Mouse (Mus musculus) subcutaneous adipose tissue, adult 2 months (tissue): ENCODE data around the gene Ern1. TPM values are rescaled to one million over a fixed set of nuclear protein-coding genes. Genes with fewer than 3 reads are reported as not detected.

Experiments used
- polyA plus RNA-seq: library from polyadenylated mRNA; depleted of rRNA; stranded (reverse); fragments of >200 nt; gene quantifications from 2 replicates; pipeline ENCODE4 v1.2.3, GENCODE M21; 2012; ENCODE audit warnings: low replicate concordance; rRNA removed

The Ern1 gene
- 9.0 and 26.4 TPM in 2 replicates for polyA plus RNA-seq

GRCm38 (mm10) chr11:106487733-106488115 is at the start of gene Ern1:
Gene Ern1 (minus strand): TSS chr11:106487852.

GRCm38 (mm10) chr11:106387791-106388216 is 99.8 kb downstream of the Ern1 start, which contains the start of gene Icam2:
Gene Icam2 (minus strand): TSS chr11:106388075.

GRCm38 (mm10) chr11:106365366-106365765 is 122.3 kb downstream of the Ern1 start, which contains the start of gene Prr29:
Gene Prr29 (plus strand): TSS chr11:106365472.

GRCm38 (mm10) chr11:106353188-106353587 is 134.5 kb downstream of the Ern1 start, which contains the start of gene Scn4a:
Gene Scn4a (minus strand): TSS chr11:106353288.

Other genes with a start within 250 kb of the Ern1 start
- 18.4 and 42.8 TPM in 2 replicates for gene Ftsj3, start 231.8 kb downstream of the Ern1 start, polyA plus RNA-seq
- gene Psmc5, start 231.7 kb downstream of the Ern1 start, polyA plus RNA-seq = 59.4 and 62.2 TPM in 2 replicates
- gene Smarcd2, start 214.9 kb downstream of the Ern1 start, polyA plus RNA-seq = 130 and 218 TPM in 2 replicates
- gene Tcam1, start 211.2 kb downstream of the Ern1 start, polyA plus RNA-seq = 0.23 and 0.58 TPM in 2 replicates
- not detected in 2 replicates for gene Gh, start 186.0 kb downstream of the Ern1 start, polyA plus RNA-seq
- 3.7 and 4.7 TPM in 2 replicates for gene Cd79b, start 173.1 kb downstream of the Ern1 start, polyA plus RNA-seq
- gene Scn4a, start 134.6 kb downstream of the Ern1 start, polyA plus RNA-seq = 0.06 and 0.26 TPM in 2 replicates
- gene Prr29, start 122.4 kb downstream of the Ern1 start, polyA plus RNA-seq = 0.19 and 0.53 TPM in 2 replicates
- gene Icam2, start 99.8 kb downstream of the Ern1 start, polyA plus RNA-seq = 56.3 and 89.3 TPM in 2 replicates
- 29.5 and 31.1 TPM in 2 replicates for gene Tex2, start 125.6 kb upstream of the Ern1 start, polyA plus RNA-seq